Mouse (Mus musculus): ENCODE data around the gene Flt3. TPM values are rescaled to one million over a fixed set of nuclear protein-coding genes. Genes with fewer than 3 reads are reported as not detected.

Flt3 gene
- polyA plus RNA-seq, 1 experiment: 0.78 TPM

DNA sequence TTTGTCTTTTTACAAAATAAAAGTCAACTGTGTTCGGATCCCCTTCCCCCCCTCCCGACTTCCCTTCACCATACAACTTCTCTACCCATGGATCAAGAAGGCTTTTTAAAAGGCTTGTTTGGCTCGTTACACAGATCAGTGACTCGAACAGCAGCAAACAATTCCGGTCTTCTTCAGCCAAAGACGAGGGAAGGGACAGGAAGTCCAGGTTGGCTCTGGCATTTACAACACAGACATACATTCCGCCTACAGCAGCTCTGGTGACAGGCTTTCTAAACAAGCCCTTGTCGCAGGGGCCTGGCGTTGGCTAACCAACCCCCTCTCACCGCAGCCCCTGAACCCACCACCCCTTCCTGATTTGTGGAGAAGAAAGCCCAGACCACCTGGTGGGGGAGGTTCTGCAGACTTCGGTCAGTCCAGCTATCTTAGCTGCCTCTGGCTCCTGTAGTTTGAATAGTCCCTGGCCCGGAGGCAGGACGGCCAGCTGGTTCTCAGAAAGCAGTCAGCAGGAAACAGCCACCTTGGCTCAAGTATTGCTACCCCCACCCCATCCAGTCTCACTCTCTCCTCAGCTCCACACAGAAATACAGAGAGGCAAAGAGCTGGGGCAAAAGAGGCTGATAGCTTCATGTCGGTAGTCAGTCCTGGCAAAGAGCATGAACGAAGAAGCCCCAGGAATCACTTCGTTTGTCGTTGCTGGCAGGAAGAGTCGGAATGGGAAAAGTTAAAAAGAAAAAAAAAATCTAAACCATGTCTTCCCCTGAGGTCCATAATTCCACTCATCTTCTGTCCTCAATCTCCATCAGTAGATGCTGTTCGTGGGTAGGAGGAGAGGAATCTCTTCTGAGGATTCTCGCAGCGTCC is 99.1 kb downstream of the Flt3 start:
- Histone ChIP-seq H3K4me3 (ENCODE audit: insufficient read depth, low read depth, low read length) (no peak overlapping the region), H3K27ac (ENCODE audit: insufficient read depth, low read depth, low read length) (no peak overlapping the region), H3K27me3 (replicated peaks; ENCODE audit: control insufficient read depth, insufficient read depth, low read length) (peaks cover 3% of the 10 kb centered on the region), H3K4me1 (ENCODE audit: control insufficient read depth, insufficient read depth, low read length) (no peaks in the 10 kb centered on the region), H3K36me3 (ENCODE audit: control insufficient read depth, insufficient read depth, low read length) (no peaks in the 10 kb centered on the region)
- WGBS: 7% methylated on average over 21 of the region's 21 CpGs
- TF ChIP-seq CTCF (conservative IDR thresholded peaks at IDR 0.05; ENCODE audit: insufficient read depth, insufficient read length, low read depth, low read length) (no peak), POLR2A (IDR thresholded peaks at IDR 0.05; ENCODE audit: low read depth, low read length) (no peak)
- DNase-seq: no peak

DNA sequence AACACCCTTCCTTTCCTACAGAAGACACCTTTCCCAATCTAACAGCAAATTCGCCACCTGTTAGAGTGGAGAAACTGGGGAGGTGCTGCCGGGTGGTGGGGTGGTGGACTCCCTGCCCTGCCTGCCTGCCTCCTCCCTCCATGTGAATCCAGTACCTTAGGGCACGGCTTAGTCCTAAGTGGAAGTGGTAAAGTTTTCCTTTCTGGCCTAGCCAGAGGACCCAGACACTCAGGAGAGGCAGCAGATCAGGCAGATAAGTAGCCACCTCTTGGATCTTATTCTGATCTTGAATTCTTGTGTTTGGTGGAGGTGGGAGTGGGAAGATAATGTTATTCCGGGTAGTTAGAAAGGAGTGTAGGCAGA is 100.3 kb downstream of the Flt3 start:
- DNase-seq: no peak
- no peak for TF ChIP-seq CTCF (conservative IDR thresholded peaks at IDR 0.05; ENCODE audit: insufficient read depth, insufficient read length, low read depth, low read length)
- TF ChIP-seq POLR2A (IDR thresholded peaks at IDR 0.05; ENCODE audit: low read depth, low read length): no peak
- H3K27me3 ChIP-seq (replicated peaks; ENCODE audit: control insufficient read depth, insufficient read depth, low read length): peaks cover 3% of the 10 kb centered on the region; the same call in 1 of the 2 replicates
- no peak overlapping the region for H3K27ac ChIP-seq (ENCODE audit: insufficient read depth, low read depth, low read length)
- no peaks in the 10 kb centered on the region for H3K36me3 ChIP-seq (ENCODE audit: control insufficient read depth, insufficient read depth, low read length)
- no peaks in the 10 kb centered on the region for H3K4me1 ChIP-seq (ENCODE audit: control insufficient read depth, insufficient read depth, low read length)
- H3K4me3 ChIP-seq (ENCODE audit: insufficient read depth, low read depth, low read length): no peak overlapping the region
- 5% methylated on average over 4 of the region's 4 CpGs for WGBS

DNA sequence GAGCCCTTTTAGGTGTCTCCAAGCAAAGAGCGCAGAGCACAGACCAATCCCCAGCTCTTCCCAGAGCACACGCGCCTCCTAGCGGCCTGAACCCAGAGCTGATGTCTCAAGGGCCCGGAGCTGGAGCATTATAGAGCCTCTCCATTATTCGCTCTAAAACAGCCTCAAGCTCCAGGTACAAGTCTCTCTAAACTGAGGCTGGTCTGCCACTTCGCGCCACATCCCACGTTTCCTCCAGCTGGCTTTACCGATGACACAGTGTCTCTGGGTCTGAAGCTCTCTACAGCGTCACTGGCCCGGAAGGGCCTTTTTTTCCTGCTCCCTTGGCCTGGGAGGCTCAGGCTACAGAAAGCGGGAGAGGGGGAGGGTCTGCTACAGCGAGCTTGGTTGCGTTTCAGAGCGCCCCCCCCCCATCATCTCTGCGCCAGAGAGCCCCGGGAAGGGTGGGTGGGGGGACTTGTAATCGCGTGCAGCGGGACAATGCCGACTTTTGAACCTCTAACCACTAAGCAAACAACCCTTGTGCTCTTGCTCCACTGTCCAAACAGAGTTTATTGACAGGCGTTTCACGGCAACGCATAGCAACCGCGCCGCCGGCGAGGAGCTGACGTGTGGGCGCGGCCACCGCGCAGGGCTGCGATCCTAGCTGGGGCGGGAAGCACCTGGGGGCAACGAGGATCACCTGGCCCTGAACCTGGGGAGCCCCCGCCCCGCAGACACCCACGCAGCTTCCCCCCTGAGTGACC is 100.9 kb downstream of the Flt3 start:
- Histone ChIP-seq H3K4me1 (ENCODE audit: control insufficient read depth, insufficient read depth, low read length) (no peaks in the 10 kb centered on the region), H3K4me3 (ENCODE audit: insufficient read depth, low read depth, low read length) (no peak overlapping the region), H3K27ac (ENCODE audit: insufficient read depth, low read depth, low read length) (no peak overlapping the region), H3K27me3 (replicated peaks; ENCODE audit: control insufficient read depth, insufficient read depth, low read length) (peaks cover 3% of the 10 kb centered on the region; the same call in 1 of the 2 replicates), H3K36me3 (ENCODE audit: control insufficient read depth, insufficient read depth, low read length) (no peaks in the 10 kb centered on the region)
- WGBS: 2% methylated on average over 41 of the region's 41 CpGs
- DNase-seq: peak; percentile 47
- TF ChIP-seq POLR2A (IDR thresholded peaks at IDR 0.05; ENCODE audit: low read depth, low read length) (no peak), CTCF (conservative IDR thresholded peaks at IDR 0.05; ENCODE audit: insufficient read depth, insufficient read length, low read depth, low read length) (peak; percentile 63)

DNA sequence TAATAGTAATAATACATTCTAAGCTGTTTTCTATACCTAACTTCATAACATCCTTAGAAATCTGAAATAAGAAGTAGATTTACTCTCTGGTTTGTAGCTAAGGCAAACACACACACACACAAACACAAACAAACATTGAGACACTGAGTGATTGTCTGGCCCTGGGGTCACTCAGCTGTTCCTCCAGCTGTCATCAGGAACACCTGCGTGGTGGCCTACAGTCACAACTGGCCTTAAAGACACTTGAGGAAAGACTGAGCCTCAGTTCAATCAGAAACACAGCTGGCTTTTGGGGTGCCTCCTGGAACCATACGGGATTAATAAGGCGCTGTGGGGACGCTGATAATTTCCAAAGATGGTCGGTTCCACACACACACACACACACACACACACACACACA is 103.0 kb downstream of the Flt3 start:
- no peak for DNase-seq
- TF ChIP-seq POLR2A (IDR thresholded peaks at IDR 0.05; ENCODE audit: low read depth, low read length): no peak
- TF ChIP-seq CTCF (conservative IDR thresholded peaks at IDR 0.05; ENCODE audit: insufficient read depth, insufficient read length, low read depth, low read length): no peak
- Histone ChIP-seq H3K4me3 (ENCODE audit: insufficient read depth, low read depth, low read length) (no peak overlapping the region), H3K27ac (ENCODE audit: insufficient read depth, low read depth, low read length) (no peak overlapping the region), H3K4me1 (ENCODE audit: control insufficient read depth, insufficient read depth, low read length) (no peaks in the 10 kb centered on the region), H3K36me3 (ENCODE audit: control insufficient read depth, insufficient read depth, low read length) (no peaks in the 10 kb centered on the region), H3K27me3 (replicated peaks; ENCODE audit: control insufficient read depth, insufficient read depth, low read length) (peaks cover 3% of the 10 kb centered on the region; the same call in 1 of the 2 replicates)
- WGBS: 70% methylated on average over 5 of the region's 5 CpGs

DNA sequence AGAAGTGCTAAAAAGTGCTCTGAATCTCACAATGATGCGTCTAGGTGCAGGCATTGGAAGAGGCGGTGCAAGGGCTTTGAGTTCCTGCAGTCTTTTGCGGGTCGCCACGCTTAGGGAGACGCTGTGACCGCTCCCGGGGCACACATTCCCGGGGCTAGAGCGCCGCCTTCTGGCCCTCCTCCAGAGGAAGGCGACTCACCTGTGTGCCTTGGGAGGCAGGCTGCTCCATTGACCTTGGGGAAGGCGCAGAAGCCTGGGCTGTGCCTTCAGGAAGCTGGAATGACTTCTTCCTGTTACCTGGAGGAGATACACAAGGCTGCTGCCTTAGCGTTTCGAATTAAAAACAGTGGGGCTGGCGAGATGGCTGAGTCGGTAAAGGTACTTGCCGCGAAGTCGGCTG is 106.2 kb downstream of the Flt3 start:
- Histone ChIP-seq H3K27me3 (replicated peaks; ENCODE audit: control insufficient read depth, insufficient read depth, low read length) (no peaks in the 10 kb centered on the region), H3K36me3 (ENCODE audit: control insufficient read depth, insufficient read depth, low read length) (no peaks in the 10 kb centered on the region), H3K4me1 (ENCODE audit: control insufficient read depth, insufficient read depth, low read length) (no peaks in the 10 kb centered on the region), H3K4me3 (ENCODE audit: insufficient read depth, low read depth, low read length) (no peak overlapping the region), H3K27ac (ENCODE audit: insufficient read depth, low read depth, low read length) (no peak overlapping the region)
- peak; percentile 36; the same call in 1 of the 2 replicates for TF ChIP-seq CTCF (conservative IDR thresholded peaks at IDR 0.05; ENCODE audit: insufficient read depth, insufficient read length, low read depth, low read length)
- no peak for TF ChIP-seq POLR2A (IDR thresholded peaks at IDR 0.05; ENCODE audit: low read depth, low read length)
- no peak for DNase-seq
- 25% methylated on average over 20 of the region's 20 CpGs for WGBS

DNA sequence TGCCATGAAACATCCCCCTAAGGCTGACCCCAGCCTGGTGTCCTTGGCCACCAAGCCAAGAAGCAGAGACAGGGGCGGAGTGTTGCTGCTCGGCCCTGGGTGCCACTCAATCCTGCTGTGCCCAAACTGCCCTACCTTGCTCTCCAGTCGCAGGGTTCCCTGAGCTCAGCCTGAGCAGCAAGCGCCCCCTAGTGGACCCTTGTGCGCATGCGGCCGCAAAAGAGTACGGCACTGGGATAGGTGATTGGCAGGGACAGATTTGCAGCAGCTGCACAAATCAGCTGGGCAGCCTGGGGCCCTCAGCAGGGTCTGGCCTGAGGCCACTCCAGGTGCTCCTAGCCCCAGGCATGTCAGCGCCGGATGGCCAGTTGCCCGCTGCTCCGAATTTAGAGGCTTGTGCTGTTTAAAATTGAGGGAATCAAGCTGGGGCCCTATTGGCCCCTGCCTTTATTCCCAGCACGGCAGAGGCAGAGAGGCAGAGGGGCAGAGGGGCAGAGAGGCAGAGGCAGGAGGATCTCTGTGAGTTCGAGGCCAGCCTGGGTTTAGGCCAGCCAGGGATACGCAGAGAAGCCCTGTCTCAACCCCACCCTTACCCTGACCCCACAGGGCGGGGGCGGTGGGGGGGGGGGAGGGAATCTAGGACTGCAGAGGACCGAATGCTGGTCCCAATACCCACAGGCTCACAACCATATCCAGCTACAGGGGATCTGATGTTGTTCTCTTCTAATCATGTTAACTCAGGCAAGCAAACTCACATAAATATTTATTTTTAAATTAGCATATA is 107.0 kb downstream of the Flt3 start:
- no peak overlapping the region for H3K4me3 ChIP-seq (ENCODE audit: insufficient read depth, low read depth, low read length)
- no peaks in the 10 kb centered on the region for H3K36me3 ChIP-seq (ENCODE audit: control insufficient read depth, insufficient read depth, low read length)
- no peaks in the 10 kb centered on the region for H3K4me1 ChIP-seq (ENCODE audit: control insufficient read depth, insufficient read depth, low read length)
- peak; percentile 63 for DNase-seq
- TF ChIP-seq POLR2A (IDR thresholded peaks at IDR 0.05; ENCODE audit: low read depth, low read length) (no peak), CTCF (conservative IDR thresholded peaks at IDR 0.05; ENCODE audit: insufficient read depth, insufficient read length, low read depth, low read length) (peak; percentile 84)
- WGBS: 25% methylated on average over 18 of the region's 18 CpGs
- H3K27ac ChIP-seq (ENCODE audit: insufficient read depth, low read depth, low read length): no peak overlapping the region
- H3K27me3 ChIP-seq (replicated peaks; ENCODE audit: control insufficient read depth, insufficient read depth, low read length): no peaks in the 10 kb centered on the region

Data from kidney, adult 2 months (tissue).